Mouse (Mus musculus): ENCODE measurements at regions not wholly inside any gene's neighbourhood (a gene's known extent, or its start where the extent isn't known, plus 50 kb on each side); places are given as distances from the start of the nearest gene placed in this dataset.

GRCm38 (mm10) chr10:66796296-66796695 is 299.6 kb upstream of the Jmjd1c start:
- in situ Hi-C loops (cut with MboI, MseI) = no loop called here

- in situ Hi-C loops (cut with MboI, MseI) = loop anchor here (25.0 kb wide), 1 partner anchor 1660 kb away; no protein-coding TSS in a partner anchor
These were observed 293.2 kb upstream of the Jmjd1c start for GRCm38 (mm10) chr10:66802691-66803090.

- in situ Hi-C loops (cut with MboI, MseI) = loop anchor here (25.0 kb wide), 1 partner anchor 1655 kb away; no protein-coding TSS in a partner anchor
These were observed 288.5 kb upstream of the Jmjd1c start for GRCm38 (mm10) chr10:66807261-66807968.

- in situ Hi-C loops (cut with MboI, MseI) = loop anchor here (25.0 kb wide), 1 partner anchor 1650 kb away; no protein-coding TSS in a partner anchor
These were observed 283.2 kb upstream of the Jmjd1c start for GRCm38 (mm10) chr10:66812515-66813260.

- in situ Hi-C loops (cut with MboI, MseI) = loop anchor here (25.0 kb wide), 1 partner anchor 1648 kb away; no protein-coding TSS in a partner anchor
These were observed 281.9 kb upstream of the Jmjd1c start for GRCm38 (mm10) chr10:66813850-66814564.

- in situ Hi-C loops (cut with MboI, MseI) = loop anchor here (25.0 kb wide), 1 partner anchor 1648 kb away; no protein-coding TSS in a partner anchor
These were observed 281.2 kb upstream of the Jmjd1c start for GRCm38 (mm10) chr10:66814565-66815201.

GRCm38 (mm10) chr10:66815951-66816350 is 280.0 kb upstream of the Jmjd1c start:
- in situ Hi-C loops (cut with MboI, MseI) = loop anchor here (25.0 kb wide), 1 partner anchor 1646 kb away; no protein-coding TSS in a partner anchor

GRCm38 (mm10) chr10:66816776-66817175 is 279.1 kb upstream of the Jmjd1c start:
- in situ Hi-C loops (cut with MboI, MseI) = loop anchor here (25.0 kb wide), 1 partner anchor 1646 kb away; no protein-coding TSS in a partner anchor

GRCm38 (mm10) chr10:66817876-66818275 is 278.0 kb upstream of the Jmjd1c start:
- in situ Hi-C loops (cut with MboI, MseI) = loop anchor here (25.0 kb wide), 1 partner anchor 1644 kb away; no protein-coding TSS in a partner anchor

GRCm38 (mm10) chr10:66819517-66819916 is 276.4 kb upstream of the Jmjd1c start:
- in situ Hi-C loops (cut with MboI, MseI) = loop anchor here (25.0 kb wide), 1 partner anchor 1643 kb away; no protein-coding TSS in a partner anchor

- in situ Hi-C loops (cut with MboI, MseI) = no loop called here
These were observed 270.2 kb upstream of the Jmjd1c start for GRCm38 (mm10) chr10:66825737-66826136.

GRCm38 (mm10) chr10:66826327-66826726 is 269.6 kb upstream of the Jmjd1c start:
- in situ Hi-C loops (cut with MboI, MseI) = no loop called here

GRCm38 (mm10) chr10:66834974-66835373 is 261.0 kb upstream of the Jmjd1c start:
- in situ Hi-C loops (cut with MboI, MseI) = no loop called here

GRCm38 (mm10) chr10:66839058-66839457 is 256.9 kb upstream of the Jmjd1c start:
- in situ Hi-C loops (cut with MboI, MseI) = no loop called here

GRCm38 (mm10) chr10:66843258-66843657 is 252.7 kb upstream of the Jmjd1c start:
- in situ Hi-C loops (cut with MboI, MseI) = loop anchor here (10.0 kb wide), 1 partner anchor 1702 kb away; the partner anchor contains the start of gene Cabcoco1

GRCm38 (mm10) chr10:66848778-66849177 is 247.1 kb upstream of the Jmjd1c start:
- in situ Hi-C loops (cut with MboI, MseI) = loop anchor here (10.0 kb wide), 1 partner anchor 1696 kb away; the partner anchor contains the start of gene Cabcoco1

GRCm38 (mm10) chr10:66849681-66850080 is 246.2 kb upstream of the Jmjd1c start:
- in situ Hi-C loops (cut with MboI, MseI) = loop anchor here (10.0 kb wide), 1 partner anchor 1695 kb away; the partner anchor contains the start of gene Cabcoco1

- in situ Hi-C loops (cut with MboI, MseI) = no loop called here
These were observed 244.9 kb upstream of the Jmjd1c start for GRCm38 (mm10) chr10:66850972-66851478.

- in situ Hi-C loops (cut with MboI, MseI) = no loop called here
These were observed 244.1 kb upstream of the Jmjd1c start for GRCm38 (mm10) chr10:66851841-66852240.

GRCm38 (mm10) chr10:66852708-66853107 is 243.2 kb upstream of the Jmjd1c start:
- in situ Hi-C loops (cut with MboI, MseI) = no loop called here

GRCm38 (mm10) chr10:66853258-66853657 is 242.7 kb upstream of the Jmjd1c start:
- in situ Hi-C loops (cut with MboI, MseI) = no loop called here
